Mouse (Mus musculus): ENCODE measurements at regions not wholly inside any gene's neighbourhood (a gene's known extent, or its start where the extent isn't known, plus 50 kb on each side); places are given as distances from the start of the nearest gene placed in this dataset.
"Not testable (repeated sequence)": the region's sequence is repeated elsewhere in the genome, so short reads cannot be mapped to it uniquely, and the experiment has no call there.

GRCm38 (mm10) chr6:68632309-68632708 lies 1096.7 kb upstream of the Tacstd2 start:
- not testable (repeated sequence) for DNase-seq (ENCODE audit: low read depth, low spot score)

GRCm38 (mm10) chr6:68631787-68632186 lies 1096.2 kb upstream of the Tacstd2 start:
- DNase-seq (ENCODE audit: low read depth, low spot score), result no peak

- no peak for DNase-seq (ENCODE audit: low read depth, low spot score)
These were observed 1070.4 kb upstream of the Tacstd2 start for GRCm38 (mm10) chr6:68606033-68606432.

Data from skeletal muscle tissue, adult 2 months (tissue).